Mouse (Mus musculus) MEL-GATA-1-ER (cell line): Measurements from ENCODE around the gene Krt71.

ENCODE experiments used
- DNase-seq: peaks from one replicate; pipeline ENCODE4 v3.0.0-alpha.2; 2012; ENCODE audit warnings: low read depth; ENCODE audit errors: extremely low read depth

Krt71 gene

GRCm38 (mm10) chr15:101688161-101688560, 54.7 kb downstream of the Krt71 start:
- DNase-seq: no peak
